Mouse (Mus musculus) heart, embryonic 14.5 days (tissue): ENCODE results near the gene Gm21970. TPM values are rescaled to one million over a fixed set of nuclear protein-coding genes. Genes with fewer than 3 reads are reported as not detected.
A peak's percentile ranks its signal among the peaks of the same experiment; 100 is the strongest.

ENCODE experiments used
- ATAC-seq: fragments of 200-750 bp; cut with Nextera tagmentation; 2 replicates; pipeline ENCODE4 v1.8.0; 2017; ENCODE audit warnings: low read depth, moderate TSS enrichment; ENCODE audit not compliant: insufficient number of reproducible peaks, insufficient read depth, low FRiP score
- H3K27ac ChIP-seq, 2 experiments: fragments of 200-500 bp in 1 of 2; fragments of 300-500 bp in 1 of 2; sonication (generic) in 1 of 2; replicated peaks in 1 of 2; 2 replicates each; pipeline ENCODE4 v1.5.1; 2012 to 2014; ENCODE audit warnings: low read depth in 2 of 2, low read length in 2 of 2, control low read depth in 1 of 2, mild to moderate bottlenecking in 1 of 2, mixed read lengths in 1 of 2; ENCODE audit not compliant: control insufficient read depth in 1 of 2, insufficient read depth in 1 of 2
- H3K27me3 ChIP-seq: fragments of 300-500 bp; sonication (generic); 2 replicates; pipeline ENCODE4 v1.6.1; 2014; ENCODE audit warnings: mild to moderate bottlenecking, low read length, control low read depth; ENCODE audit not compliant: control insufficient read depth, insufficient read depth
- H3K36me3 ChIP-seq: fragments of 300-500 bp; sonication (generic); 2 replicates; pipeline ENCODE4 v1.6.1; 2014; ENCODE audit warnings: mild to moderate bottlenecking, control low read depth, low read length, mixed read lengths; ENCODE audit not compliant: control insufficient read depth, insufficient read depth
- H3K4me1 ChIP-seq, 2 experiments: fragments of 200-500 bp in 1 of 2; fragments of 300-500 bp in 1 of 2; sonication (generic) in 1 of 2; 2 replicates each; pipeline ENCODE4 v1.6.1; 2012 to 2014; ENCODE audit warnings: low read length in 2 of 2, control low read depth in 1 of 2, mixed read lengths in 1 of 2; ENCODE audit not compliant: control insufficient read depth in 2 of 2, insufficient read depth in 2 of 2
- H3K4me2 ChIP-seq: fragments of 300-500 bp; sonication (generic); 2 replicates; pipeline ENCODE4 v1.6.1; 2014; ENCODE audit warnings: mild to moderate bottlenecking, low read length
- H3K4me3 ChIP-seq, 2 experiments: fragments of 200-500 bp in 1 of 2; fragments of 300-500 bp in 1 of 2; sonication (generic) in 1 of 2; 2 replicates each; pipeline ENCODE4 v1.5.1; 2012 to 2014; ENCODE audit warnings: low read length in 2 of 2, mild to moderate bottlenecking in 2 of 2, control low read depth in 1 of 2, low read depth in 1 of 2, moderate library complexity in 1 of 2; ENCODE audit not compliant: control insufficient read depth in 1 of 2, insufficient read depth in 1 of 2
- H3K9ac ChIP-seq: fragments of 300-500 bp; sonication (generic); 2 replicates; pipeline ENCODE4 v1.6.1; 2014; ENCODE audit warnings: mild to moderate bottlenecking, low read length
- H3K9me3 ChIP-seq: fragments of 300-500 bp; sonication (generic); 2 replicates; pipeline ENCODE4 v1.6.1; 2016; ENCODE audit warnings: low read length, control low read depth; ENCODE audit not compliant: control insufficient read depth
- WGBS: fragments of 180-500 bp; shearing (Covaris S2); extraction: QIAGEN DNeasy Blood & Tissue Kit; methylation state at CpG from one replicate; pipeline ENCODE4 v1.1.7; 2014; 5-methylcytosine and 5-hydroxymethylcytosine counted together
- polyA plus RNA-seq: library from polyadenylated mRNA; unstranded; fragments of >200 nt; fragmentation: Nextera tagmentation; extraction: Ambion mirVana; gene quantifications from 2 replicates; pipeline ENCODE4 v1.2.1, GENCODE M21; 2014

Gene Gm21970
- polyA plus RNA-seq, 1 experiment from 2014 or later: not detected

GRCm38 (mm10) chr16:91465505-91466240 lies 74.2 kb downstream of the Gm21970 start:
- Histone ChIP-seq H3K36me3 (no peaks in the 10 kb centered on the region), H3K4me2 (peak overlapping the region; percentile 94), H3K27ac (peak overlapping the region in 1 of 2 experiments; percentile 79; a peak in 1 of 4 replicates), H3K9ac (peak overlapping the region; percentile 74), H3K4me1 (peaks cover 11 to 16% of the 10 kb centered on the region in 2 experiments), H3K27me3 (no peaks in the 10 kb centered on the region), H3K4me3 (peak overlapping the region; percentile 55 to 64), H3K9me3 (peaks cover 4% of the 10 kb centered on the region; the same call in 1 of the 2 replicates)
- no peak for ATAC-seq
- 57% methylated on average over 13 of the region's 13 CpGs for WGBS

DNA sequence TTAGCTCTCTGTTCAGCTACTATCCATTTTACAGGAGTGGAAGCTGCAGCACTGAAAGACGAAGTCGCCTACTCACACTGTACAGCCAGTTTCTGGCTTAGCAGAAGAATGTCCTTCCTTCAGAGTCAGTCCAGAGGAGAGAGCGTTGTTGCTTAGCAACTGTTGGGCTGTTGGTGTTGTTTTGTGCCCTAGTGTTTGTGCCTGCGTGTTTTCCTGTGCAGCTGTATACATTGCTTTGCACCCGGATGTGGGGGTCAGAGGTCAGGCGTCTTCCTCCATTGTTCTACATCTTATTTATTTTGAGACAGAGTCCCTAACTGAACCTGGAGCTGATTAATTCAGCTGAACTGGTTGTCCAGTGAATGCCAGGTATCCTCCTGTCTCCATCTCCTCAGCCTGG lies 75.0 kb downstream of the Gm21970 start:
- H3K9me3 ChIP-seq: peaks cover 4% of the 10 kb centered on the region; the same call in 1 of the 2 replicates
- H3K4me1 ChIP-seq: peaks cover 11 to 16% of the 10 kb centered on the region in 2 experiments
- no peak overlapping the region for H3K9ac ChIP-seq
- WGBS: 54% methylated on average over 6 of the region's 6 CpGs
- H3K4me3 ChIP-seq: no peak overlapping the region
- 0 out of 4 replicates have a peak overlapping the region, but pooled peaks of 1 of the 2 experiments have one; percentile 27 for H3K27ac ChIP-seq
- no peaks in the 10 kb centered on the region for H3K36me3 ChIP-seq
- H3K4me2 ChIP-seq: no peak overlapping the region; the same call in 1 of the 2 replicates
- no peaks in the 10 kb centered on the region for H3K27me3 ChIP-seq
- ATAC-seq: no peak

Other genes with a start within 250 kb of the Gm21970 start
- gene Olig2, start 166.3 kb upstream of the Gm21970 start, polyA plus RNA-seq: not detected in 2 replicates
- 0.09 TPM in 1 of 2 replicates, not detected in the other for gene Olig1, start 121.9 kb upstream of the Gm21970 start, polyA plus RNA-seq
- 57.4 and 59.2 TPM in 2 replicates for gene Ifnar2, start 18.9 kb upstream of the Gm21970 start, polyA plus RNA-seq
- 58.5 and 59.2 TPM in 2 replicates for gene Il10rb, start 14.4 kb downstream of the Gm21970 start, polyA plus RNA-seq
- gene Ifnar1, start 93.5 kb downstream of the Gm21970 start, polyA plus RNA-seq: 39.9 and 45.1 TPM in 2 replicates
- gene Ifngr2, start 155.4 kb downstream of the Gm21970 start, polyA plus RNA-seq: 140 and 146 TPM in 2 replicates
- gene Tmem50b, start 206.1 kb downstream of the Gm21970 start, polyA plus RNA-seq: 60.5 and 67.5 TPM in 2 replicates
- 5.8 and 6.5 TPM in 2 replicates for gene Dnajc28, start 227.3 kb downstream of the Gm21970 start, polyA plus RNA-seq